Mouse (Mus musculus) yolk sac, embryonic 10.5 days (tissue): ENCODE measurements around the gene Hcfc2.

ENCODE experiments used
- DNase-seq: peaks from one replicate; pipeline ENCODE4 v3.0.0-alpha.2; 2017; ENCODE audit warnings: low spot score

Hcfc2 gene

DNA sequence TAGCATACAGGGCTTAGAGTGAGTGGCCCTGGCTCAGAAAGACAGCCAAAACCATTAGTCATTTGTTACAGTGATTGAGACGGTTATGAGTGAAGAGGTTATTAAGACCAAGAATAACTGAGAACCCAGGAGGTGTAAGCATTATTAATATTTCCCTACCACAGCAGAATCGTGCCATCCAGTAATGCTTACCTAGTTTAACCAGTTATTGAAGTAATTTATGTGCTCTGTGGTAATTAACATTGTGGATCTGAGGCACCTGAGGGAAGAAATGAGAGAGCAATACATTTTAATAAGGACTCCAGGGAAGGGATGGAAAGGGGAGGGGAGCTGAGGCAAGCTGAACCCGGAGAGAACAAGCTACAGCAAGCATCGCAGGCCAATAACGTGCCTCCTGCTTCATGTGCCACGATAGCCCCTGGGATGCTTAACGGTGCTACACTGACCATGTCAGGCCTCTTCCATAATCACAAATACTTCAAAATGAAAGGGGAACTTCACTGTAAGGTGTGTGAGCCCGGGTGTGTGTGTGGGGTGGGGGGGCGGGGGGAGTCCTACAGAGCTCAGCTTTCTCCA is 75.7 kb downstream of the Hcfc2 start:
- DNase-seq = no peak

DNA sequence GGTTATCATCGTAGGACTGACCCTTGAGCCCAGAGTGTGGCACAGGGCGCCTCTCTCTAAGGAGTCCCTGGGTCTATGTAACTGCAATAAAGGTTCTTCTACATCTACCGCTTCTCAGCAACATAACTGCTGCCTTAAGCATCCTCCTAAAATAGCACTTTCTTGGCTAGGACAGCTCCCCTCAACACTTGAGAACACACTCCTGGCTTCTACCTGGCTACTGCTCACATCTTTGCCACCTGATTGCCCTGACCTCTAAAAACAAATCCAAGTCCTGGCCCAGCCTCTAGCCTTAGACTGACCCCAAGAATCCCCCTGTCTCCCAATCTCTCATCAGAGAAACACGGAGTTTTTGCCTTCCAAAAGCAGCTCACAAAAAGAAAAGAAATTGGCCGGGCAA is 78.9 kb downstream of the Hcfc2 start:
- no peak for DNase-seq

DNA sequence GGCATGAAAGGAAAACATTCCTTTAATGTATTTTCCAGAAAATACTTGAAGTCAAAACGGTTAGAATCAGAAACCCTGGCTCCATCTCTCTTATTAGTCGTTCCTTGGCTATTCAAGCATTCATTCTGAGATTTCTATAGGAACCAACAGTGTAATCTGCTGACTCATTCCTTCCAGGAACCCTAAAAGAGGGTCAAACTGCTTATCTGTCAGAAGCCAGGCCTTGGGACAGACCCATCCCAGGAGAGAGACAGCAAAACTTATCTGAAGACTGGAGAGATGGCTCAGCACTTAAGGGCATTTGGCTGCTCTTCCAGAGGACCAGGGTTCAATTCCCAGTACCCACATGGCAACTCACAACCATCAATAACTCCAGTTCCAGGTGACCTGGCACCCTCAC is 81.1 kb downstream of the Hcfc2 start:
- no peak for DNase-seq

DNA sequence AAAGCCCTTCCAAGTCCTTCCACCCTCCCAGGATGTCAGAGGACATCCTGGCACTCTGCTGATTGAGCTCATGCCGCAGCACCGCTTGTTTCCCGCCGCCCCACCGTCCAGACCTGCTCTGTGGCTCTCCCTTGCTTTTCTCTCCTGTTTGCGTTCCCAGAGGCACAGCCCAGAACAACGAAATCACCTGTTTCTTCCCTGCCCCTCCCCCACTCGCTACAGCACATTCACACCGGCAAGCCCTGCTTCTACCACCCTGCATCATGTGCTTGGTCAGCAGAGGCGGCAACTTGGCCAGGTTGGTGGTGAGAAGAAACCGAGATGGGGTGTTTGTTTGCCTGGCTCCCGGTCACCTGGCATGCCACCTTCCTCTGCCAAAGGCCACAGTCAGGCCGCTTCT is 81.9 kb downstream of the Hcfc2 start:
- peak; percentile 65 for DNase-seq

DNA sequence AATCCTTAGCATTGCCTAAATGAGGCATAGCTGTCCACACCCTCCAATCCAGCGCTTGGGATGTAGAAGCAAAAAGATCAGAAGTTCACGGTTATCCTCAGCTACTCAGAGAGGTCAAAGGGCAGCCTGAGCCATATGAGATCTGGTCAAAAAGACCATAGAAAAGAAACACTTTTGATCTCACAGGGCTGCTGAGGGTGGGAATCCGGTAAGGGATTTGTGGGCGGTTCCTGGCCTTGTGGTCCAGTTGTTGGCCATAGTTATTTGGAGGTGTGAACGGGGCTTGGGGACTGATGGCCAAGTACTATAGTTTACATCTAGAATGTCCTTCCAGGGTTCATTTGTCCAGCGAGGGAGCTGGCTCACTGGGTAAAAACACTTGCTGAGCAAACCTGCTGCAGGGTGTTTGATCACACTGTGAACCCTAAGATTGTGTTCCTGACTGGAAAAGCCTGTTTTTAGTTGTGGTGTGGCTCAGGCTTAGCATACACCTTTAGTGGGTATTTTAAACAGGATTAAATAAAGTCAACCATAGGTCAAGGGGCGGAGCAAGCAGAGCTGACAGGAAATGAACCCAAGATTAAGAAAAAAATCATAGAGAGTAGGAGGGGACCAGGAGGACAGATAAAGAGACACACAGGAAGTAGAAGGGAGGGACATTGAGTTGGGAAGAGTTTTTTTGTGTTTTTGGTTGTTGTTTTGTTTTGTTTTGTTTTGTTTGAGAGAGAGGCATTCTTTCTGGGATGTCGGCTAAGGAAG is 83.0 kb downstream of the Hcfc2 start:
- no peak for DNase-seq

DNA sequence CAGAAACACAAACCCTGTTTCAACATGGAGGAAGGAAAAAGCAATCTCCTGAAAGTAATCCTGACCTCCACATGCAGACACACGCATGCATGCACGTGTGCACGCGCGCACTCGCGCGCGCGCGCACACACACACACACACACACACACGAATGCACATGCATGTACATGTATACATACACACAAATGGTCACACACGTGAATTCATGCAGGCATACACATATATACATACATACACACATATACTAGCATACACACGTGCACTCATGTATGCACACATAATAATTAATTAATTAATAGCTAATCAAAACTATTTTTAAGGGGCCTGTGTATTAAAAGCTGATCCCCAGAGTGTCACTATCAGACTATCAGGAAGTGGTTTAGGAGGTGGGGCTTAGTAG is 83.9 kb downstream of the Hcfc2 start:
- DNase-seq = no peak

DNA sequence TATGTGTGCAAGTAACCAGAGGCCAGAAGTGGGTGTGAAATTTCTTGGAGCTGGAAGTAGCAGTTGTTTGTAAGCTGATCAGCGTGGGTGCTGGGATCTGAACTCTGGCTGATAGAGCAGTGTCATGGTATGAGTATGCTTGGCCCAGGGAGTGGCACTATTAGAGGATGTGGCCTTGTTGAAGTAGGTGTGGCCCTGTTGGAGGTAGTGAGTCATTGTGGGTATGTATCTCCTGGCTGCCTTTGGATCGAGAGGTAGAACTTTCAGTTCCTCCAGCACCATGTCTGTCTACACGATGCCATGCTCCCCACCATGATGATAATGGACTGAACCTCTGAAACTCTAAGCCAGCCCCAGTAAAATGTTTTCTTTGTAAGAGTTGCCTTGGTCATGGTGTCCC is 84.4 kb downstream of the Hcfc2 start:
- DNase-seq = no peak

DNA sequence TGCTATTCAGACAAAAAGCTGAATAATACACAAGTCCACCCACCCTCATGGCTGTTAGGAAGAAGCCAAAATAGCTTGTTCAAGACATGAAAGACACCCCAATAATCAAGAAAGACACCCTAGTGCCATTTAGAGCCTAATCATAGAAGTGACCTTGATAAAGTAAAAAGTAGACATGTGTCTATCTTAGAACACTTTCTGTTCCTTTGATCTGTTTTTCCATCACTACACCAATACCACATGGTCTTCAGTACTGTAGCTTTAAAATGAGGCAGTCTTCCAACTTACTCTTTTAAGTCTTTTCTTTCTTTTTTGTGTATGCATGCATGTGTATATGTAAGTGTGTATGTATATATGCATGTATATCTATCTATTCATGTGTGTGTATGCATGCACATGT is 84.9 kb downstream of the Hcfc2 start:
- DNase-seq = no peak

DNA sequence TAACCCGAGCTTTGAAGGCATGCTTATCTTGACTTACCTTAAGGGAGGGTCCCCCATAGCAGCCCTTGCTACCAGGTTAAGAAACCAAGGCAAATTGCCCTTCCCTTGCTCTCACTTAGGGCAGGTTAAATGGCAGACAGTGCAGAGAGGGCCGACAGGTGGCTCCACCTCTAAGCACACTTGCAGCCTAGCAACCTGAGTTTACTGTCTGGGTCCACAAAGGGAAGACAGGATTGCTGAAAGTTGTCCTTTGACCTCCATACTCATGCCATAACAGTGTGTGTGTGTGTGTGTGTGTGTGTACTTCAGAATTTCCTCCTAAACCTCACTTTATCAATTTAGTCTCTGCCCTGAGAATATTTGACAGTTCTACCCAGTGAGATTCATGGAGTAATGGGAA is 86.5 kb downstream of the Hcfc2 start:
- DNase-seq = peak; percentile 39

DNA sequence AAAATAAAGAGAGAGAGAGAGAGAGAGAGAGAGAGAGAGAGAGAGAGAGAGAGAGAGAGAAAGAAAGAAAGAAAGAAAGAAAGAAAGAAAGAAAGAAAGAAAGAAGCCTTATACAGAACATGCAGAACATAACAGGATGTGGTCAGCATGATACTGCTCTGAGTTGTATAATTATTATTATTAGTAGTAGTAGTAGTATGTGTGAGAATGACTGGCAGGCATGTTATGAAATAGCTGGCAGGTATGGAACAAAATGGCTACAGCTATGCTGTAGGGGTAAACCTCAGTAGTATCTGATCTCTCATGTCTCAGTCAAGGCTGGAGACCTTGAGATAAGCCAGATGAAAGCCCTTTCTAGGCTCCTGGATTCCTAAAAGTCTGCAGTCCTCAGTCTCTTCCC is 93.2 kb downstream of the Hcfc2 start:
- DNase-seq = no peak

DNA sequence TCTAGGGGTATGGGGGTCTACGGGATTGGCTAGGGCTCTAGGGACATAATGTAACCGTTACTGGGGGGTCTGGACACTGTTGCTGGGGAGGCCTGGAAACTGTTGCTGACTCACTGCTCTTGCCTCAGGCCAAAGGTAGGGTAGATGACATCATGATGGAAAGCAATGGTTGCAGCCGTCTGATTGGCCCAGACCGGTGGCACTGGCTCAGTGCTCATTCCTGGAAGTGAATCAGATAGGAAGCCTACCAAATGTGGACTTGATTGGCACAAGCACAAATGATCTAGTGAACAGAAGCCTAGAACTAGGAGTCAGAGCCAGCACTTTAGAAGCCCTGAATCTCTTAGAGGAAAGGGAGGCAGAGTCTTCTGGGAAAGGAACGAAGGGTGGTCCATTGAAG is 94.5 kb downstream of the Hcfc2 start:
- no peak for DNase-seq

DNA sequence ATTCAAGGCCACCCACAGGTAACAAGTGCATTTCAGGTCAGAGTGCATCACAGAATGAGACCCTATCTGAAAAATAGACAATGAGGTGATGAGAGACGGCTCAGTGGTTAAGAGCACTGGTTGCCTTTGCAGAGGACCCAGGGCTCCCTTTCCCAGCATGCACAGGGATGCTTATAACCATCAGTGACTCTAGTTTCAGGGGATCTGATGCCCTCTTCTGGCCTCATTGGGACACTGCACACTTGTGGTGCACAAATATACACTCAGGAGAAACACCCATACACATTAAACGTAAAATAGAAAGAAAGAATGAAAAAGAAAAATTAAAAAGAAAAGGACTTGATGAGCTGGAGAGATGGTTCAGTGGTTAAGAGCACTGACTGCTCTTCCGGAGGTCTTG is 95.8 kb downstream of the Hcfc2 start:
- DNase-seq = no peak
